Mouse (Mus musculus) liver, embryonic 12.5 days (tissue): Measurements from ENCODE around the gene Ltb4r1. TPM values are rescaled to one million over a fixed set of nuclear protein-coding genes. Genes with fewer than 3 reads are reported as not detected.
A peak's percentile ranks its signal among the peaks of the same experiment; 100 is the strongest.

ENCODE experiments used
- ATAC-seq: fragments of 200-750 bp; cut with Nextera tagmentation; 2 replicates; pipeline ENCODE4 v1.8.0; 2017; ENCODE audit warnings: moderate number of reproducible peaks, mild to moderate bottlenecking, moderate library complexity
- H3K27ac ChIP-seq: fragments of 300-500 bp; sonication (generic); 2 replicates; pipeline ENCODE4 v1.5.1; 2016; ENCODE audit warnings: mild to moderate bottlenecking
- H3K27me3 ChIP-seq: fragments of 300-500 bp; sonication (generic); replicated peaks from 2 replicates; pipeline ENCODE4 v1.6.1; 2016; ENCODE audit warnings: mild to moderate bottlenecking, moderate library complexity
- H3K36me3 ChIP-seq: fragments of 300-500 bp; sonication (generic); 2 replicates; pipeline ENCODE4 v1.6.1; 2016; ENCODE audit warnings: mild to moderate bottlenecking, moderate library complexity
- H3K4me1 ChIP-seq: fragments of 300-500 bp; sonication (generic); 2 replicates; pipeline ENCODE4 v1.6.1; 2016
- H3K4me2 ChIP-seq: fragments of 300-500 bp; sonication (generic); 2 replicates; pipeline ENCODE4 v1.6.1; 2016; ENCODE audit warnings: mild to moderate bottlenecking, moderate library complexity
- H3K4me3 ChIP-seq: fragments of 300-500 bp; sonication (generic); 2 replicates; pipeline ENCODE4 v1.5.1; 2016; ENCODE audit warnings: mild to moderate bottlenecking, moderate library complexity
- H3K9ac ChIP-seq: fragments of 300-500 bp; sonication (generic); 2 replicates; pipeline ENCODE4 v1.6.1; 2016; ENCODE audit warnings: mild to moderate bottlenecking, moderate library complexity
- H3K9me3 ChIP-seq: fragments of 300-500 bp; sonication (generic); replicated peaks from 2 replicates; pipeline ENCODE4 v1.6.1; 2016; ENCODE audit warnings: mild to moderate bottlenecking, moderate library complexity
- WGBS: fragments of 180-500 bp; shearing (Covaris S2); methylation state at CpG from one replicate; pipeline ENCODE4 v1.1.7; 2016; ENCODE audit not compliant: insufficient replicate concordance; 5-methylcytosine and 5-hydroxymethylcytosine counted together
- polyA plus RNA-seq: library from polyadenylated mRNA; unstranded; fragments of >200 nt; fragmentation: Nextera tagmentation; extraction: Ambion mirVana; gene quantifications from 2 replicates; pipeline ENCODE4 v1.2.1, GENCODE M21; 2016

The Ltb4r1 gene
- polyA plus RNA-seq, 1 experiment from 2014 or later = 3.6 TPM

DNA sequence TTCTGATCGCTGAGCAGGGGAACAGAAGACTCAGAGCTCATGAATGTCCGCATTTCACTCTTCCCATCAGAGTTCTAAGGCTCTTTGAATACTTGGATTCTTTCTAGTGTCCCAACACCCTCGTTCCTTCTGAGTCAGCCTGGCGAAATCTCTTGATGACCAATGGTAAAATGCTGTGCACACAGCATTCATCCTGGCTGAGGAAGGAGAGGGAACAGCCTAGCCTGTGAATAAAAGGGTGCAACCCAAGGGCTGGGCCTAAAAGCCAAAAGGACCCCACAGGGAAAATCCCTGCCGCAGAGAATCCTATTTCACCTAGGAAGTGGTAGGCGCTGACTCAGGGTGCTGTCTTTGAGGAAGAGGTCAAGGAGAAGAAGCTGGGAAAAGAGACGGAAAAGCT lies 35.6 kb upstream of the Ltb4r1 start:
- Histone ChIP-seq H3K27me3 (peaks cover 22% of the 10 kb centered on the region), H3K9ac (no peak overlapping the region)
- 66% methylated on average over 7 of the region's 7 CpGs for WGBS

DNA sequence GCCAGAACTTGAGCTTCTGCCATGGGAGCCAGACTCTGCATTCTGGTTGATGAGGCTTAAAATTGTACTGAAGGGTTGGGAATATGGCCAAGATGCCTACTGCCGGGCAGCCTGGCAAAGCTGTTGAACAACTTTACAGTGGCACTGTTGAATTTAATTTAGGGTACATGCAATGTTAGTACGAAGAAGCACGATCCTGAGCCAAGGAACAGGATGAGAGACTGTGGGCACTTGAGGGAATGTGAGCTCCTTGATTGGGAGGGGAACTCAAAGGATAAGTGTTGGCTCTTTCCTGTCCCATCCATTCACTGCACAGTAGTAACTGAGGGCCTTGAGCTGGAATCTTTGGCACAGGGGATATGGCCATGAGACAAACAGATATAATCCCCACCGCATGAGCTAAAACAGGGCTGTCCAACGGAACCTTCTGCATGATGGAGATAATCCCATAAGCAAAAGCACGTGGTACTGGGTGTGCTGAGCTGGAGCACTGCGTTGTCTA lies 35.2 kb upstream of the Ltb4r1 start:
- Histone ChIP-seq H3K4me1 (peaks cover 5% of the 10 kb centered on the region; the same call in 1 of the 2 replicates), H3K9ac (no peak overlapping the region), H3K27me3 (peaks cover 22% of the 10 kb centered on the region), H3K36me3 (no peaks in the 10 kb centered on the region), H3K27ac (no peak overlapping the region), H3K4me2 (no peak overlapping the region), H3K9me3 (no peaks in the 10 kb centered on the region), H3K4me3 (no peak overlapping the region)
- 58% methylated on average over 7 of the region's 7 CpGs for WGBS
- peak; percentile 49; the same call in 1 of the 2 replicates for ATAC-seq

More for the DNA sequence above, 35.6 kb upstream of the Ltb4r1 start:
- Histone ChIP-seq H3K4me2 (no peak overlapping the region), H3K36me3 (no peaks in the 10 kb centered on the region), H3K4me1 (peaks cover 5% of the 10 kb centered on the region; the same call in 1 of the 2 replicates), H3K4me3 (no peak overlapping the region), H3K9me3 (no peaks in the 10 kb centered on the region), H3K27ac (no peak overlapping the region)
- ATAC-seq = no peak

DNA sequence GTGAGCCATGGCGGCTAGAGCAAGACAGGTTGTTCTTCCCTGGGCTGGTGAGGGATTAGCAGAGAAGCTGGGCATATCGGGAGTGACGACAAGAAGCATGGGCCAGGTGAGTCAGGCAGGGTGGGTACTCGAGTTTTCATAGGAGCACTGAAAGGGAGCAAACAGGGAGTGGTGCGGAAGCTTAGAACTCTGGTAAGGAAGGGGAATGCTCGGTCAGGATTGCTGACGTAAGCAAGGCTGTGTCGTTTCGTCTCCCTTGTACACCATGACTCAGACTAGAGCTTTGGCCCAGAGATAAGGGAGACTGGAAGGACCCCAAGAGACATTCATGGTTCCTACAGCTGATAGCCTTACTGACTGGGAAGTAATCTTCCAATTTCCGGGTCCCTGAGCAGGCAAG lies 31.9 kb upstream of the Ltb4r1 start:
- ATAC-seq = no peak
- H3K4me2 ChIP-seq = no peak overlapping the region
- 58% methylated on average over 10 of the region's 10 CpGs for WGBS
- H3K9ac ChIP-seq = no peak overlapping the region
- H3K9me3 ChIP-seq = no peaks in the 10 kb centered on the region
- H3K27ac ChIP-seq = no peak overlapping the region
- no peak overlapping the region for H3K4me3 ChIP-seq
- H3K4me1 ChIP-seq = peaks cover under 1% of the 10 kb centered on the region; the same call in 1 of the 2 replicates
- peaks cover 18% of the 10 kb centered on the region for H3K27me3 ChIP-seq
- peaks cover 6% of the 10 kb centered on the region; the same call in 1 of the 2 replicates for H3K36me3 ChIP-seq

DNA sequence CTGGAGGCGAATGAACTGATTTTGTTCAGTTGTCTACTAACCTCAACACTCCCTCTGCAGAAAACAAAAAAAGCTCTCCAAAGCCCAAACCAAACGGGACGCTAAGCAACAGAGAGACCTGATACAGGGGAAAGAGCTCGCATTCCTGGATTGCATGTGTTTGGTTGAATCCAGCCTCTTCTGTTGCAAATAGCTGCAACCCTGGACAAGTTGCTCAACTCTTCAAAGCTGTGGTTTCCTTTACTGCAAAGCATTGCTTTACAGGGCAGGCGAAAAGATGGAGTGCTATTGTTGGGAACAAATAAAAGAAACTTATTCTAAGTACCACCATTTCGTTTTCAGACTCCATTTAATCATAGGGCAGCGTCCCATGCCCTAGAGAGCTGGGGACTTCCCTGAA lies 30.9 kb upstream of the Ltb4r1 start:
- no peak overlapping the region for H3K27ac ChIP-seq
- no peak overlapping the region for H3K9ac ChIP-seq
- no peak overlapping the region for H3K4me2 ChIP-seq
- no peak overlapping the region for H3K4me3 ChIP-seq
- H3K36me3 ChIP-seq = peaks cover 14% of the 10 kb centered on the region; the same call in 1 of the 2 replicates
- ATAC-seq = no peak
- no peaks in the 10 kb centered on the region for H3K9me3 ChIP-seq
- H3K4me1 ChIP-seq = no peaks in the 10 kb centered on the region
- peaks cover 18% of the 10 kb centered on the region for H3K27me3 ChIP-seq
- WGBS = 65% methylated on average over 7 of the region's 7 CpGs

DNA sequence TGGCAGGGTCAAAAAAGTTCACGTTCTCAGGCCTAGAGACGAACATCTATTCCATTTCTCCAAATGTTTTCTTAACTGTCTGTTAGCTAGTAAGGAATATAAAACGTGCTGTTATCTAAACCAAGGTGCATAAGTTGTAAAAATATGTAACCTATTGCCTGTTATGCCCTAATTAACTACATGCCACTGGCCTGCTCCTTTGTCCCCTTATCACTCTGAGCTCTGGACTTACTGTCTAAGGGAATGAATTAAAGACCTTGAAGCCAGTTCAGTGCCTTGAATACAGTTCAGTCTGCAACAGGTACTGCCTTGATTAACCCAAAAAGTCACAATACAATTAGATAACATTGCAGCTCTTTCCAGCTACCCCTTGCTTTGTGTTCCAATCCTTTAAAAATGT lies 30.4 kb upstream of the Ltb4r1 start:
- peaks cover 15% of the 10 kb centered on the region for H3K27me3 ChIP-seq
- no peak overlapping the region for H3K4me3 ChIP-seq
- H3K36me3 ChIP-seq = peaks cover 19% of the 10 kb centered on the region
- no peak overlapping the region for H3K4me2 ChIP-seq
- no peak overlapping the region for H3K9ac ChIP-seq
- H3K4me1 ChIP-seq = no peaks in the 10 kb centered on the region
- no peak for ATAC-seq
- H3K27ac ChIP-seq = no peak overlapping the region
- whole genome bisulfite sequencing = 56% methylated on average over 3 of the region's 3 CpGs
- H3K9me3 ChIP-seq = no peaks in the 10 kb centered on the region

DNA sequence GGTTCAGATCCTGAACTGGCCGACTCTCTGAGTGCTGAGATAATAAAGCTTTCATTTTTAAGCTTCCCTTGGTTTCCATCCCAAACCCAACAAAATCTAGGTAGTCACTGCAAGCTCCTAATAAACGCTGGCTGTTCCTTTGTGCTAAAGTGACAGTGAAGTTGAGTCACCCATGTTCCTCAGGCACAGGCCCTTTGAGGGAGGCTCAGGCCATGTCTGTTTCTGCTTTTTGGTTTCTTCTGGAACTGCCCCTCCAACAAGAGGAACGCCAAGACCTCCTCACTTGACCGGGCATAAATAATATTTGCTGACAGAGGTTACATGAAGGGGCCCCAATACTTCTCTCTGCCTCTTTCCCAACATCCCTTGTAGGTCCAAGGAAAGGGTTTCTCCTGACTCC lies 30.0 kb upstream of the Ltb4r1 start:
- no peak overlapping the region for H3K27ac ChIP-seq
- H3K27me3 ChIP-seq = peaks cover 11% of the 10 kb centered on the region

DNA sequence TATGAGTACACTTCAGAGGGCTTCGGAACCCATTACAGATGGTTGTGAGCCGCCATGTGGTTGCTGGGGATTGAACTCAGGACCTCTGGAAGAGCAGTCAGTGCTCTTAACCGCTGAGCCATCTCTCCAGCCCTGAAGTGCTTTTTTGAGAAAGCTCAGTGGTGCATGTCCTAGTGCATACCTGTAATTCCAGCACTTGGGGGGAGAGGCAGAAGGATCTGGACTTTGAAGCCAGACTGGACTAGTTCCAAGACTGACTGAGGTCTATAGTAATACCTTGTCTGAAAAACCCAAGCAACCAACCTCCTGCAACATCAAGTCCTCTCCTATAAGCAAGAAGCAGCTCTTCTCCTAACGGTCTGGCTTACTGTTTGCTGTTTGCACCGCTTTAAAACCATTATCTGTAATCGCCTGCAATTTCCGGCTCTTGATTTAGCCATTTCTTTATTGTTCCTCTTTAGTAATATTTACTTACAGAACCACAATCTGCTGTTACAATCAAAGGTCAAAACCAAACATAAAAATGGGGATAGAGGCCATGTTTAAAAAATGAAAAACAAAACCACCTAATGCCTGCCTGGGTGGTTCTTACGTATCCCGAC lies 28.6 kb upstream of the Ltb4r1 start:
- no peaks in the 10 kb centered on the region for H3K9me3 ChIP-seq
- no peak for ATAC-seq
- H3K36me3 ChIP-seq = peaks cover 30% of the 10 kb centered on the region
- H3K9ac ChIP-seq = no peak overlapping the region
- H3K4me3 ChIP-seq = no peak overlapping the region
- peaks cover 4% of the 10 kb centered on the region; the same call in 1 of the 2 replicates for H3K27me3 ChIP-seq
- H3K4me2 ChIP-seq = no peak overlapping the region
- H3K4me1 ChIP-seq = no peaks in the 10 kb centered on the region
- no peak overlapping the region for H3K27ac ChIP-seq
- 70% methylated on average over 9 of the region's 9 CpGs for WGBS

More for the DNA sequence above, 30.0 kb upstream of the Ltb4r1 start:
- Histone ChIP-seq H3K4me3 (no peak overlapping the region), H3K9me3 (no peaks in the 10 kb centered on the region), H3K9ac (no peak overlapping the region), H3K4me2 (no peak overlapping the region), H3K4me1 (no peaks in the 10 kb centered on the region), H3K36me3 (peaks cover 23% of the 10 kb centered on the region)
- 63% methylated on average over 4 of the region's 4 CpGs for WGBS
- ATAC-seq = no peak

DNA sequence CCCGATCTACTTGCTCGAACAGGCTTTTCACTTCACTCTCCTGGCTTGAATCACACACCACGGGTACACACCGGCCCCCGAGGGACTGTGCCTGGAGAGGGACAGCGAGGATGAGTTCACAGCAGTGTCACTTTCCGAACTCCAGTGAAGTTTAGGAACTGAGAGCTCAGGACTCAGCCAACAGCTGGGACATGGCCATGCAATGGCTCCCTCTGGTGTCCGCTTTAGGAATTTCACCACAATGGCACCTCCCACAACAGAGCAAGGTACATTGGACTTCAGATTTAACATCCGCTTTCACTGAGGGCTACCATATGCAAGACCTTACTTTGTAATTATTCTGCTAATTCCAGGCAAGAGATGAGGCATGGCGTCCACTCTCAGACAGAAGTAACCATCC lies 22.1 kb upstream of the Ltb4r1 start:
- peak; percentile 50; the same call in 1 of the 2 replicates for ATAC-seq
- Histone ChIP-seq H3K9me3 (no peaks in the 10 kb centered on the region), H3K27ac (no peak overlapping the region), H3K4me2 (0 out of 2 replicates have a peak overlapping the region, but pooled peaks have one; percentile 18), H3K27me3 (no peaks in the 10 kb centered on the region), H3K9ac (no peak overlapping the region; the same call in 1 of the 2 replicates), H3K4me3 (no peak overlapping the region), H3K36me3 (peaks cover 51% of the 10 kb centered on the region), H3K4me1 (peaks cover 38% of the 10 kb centered on the region)
- WGBS = 20% methylated on average over 10 of the region's 10 CpGs

DNA sequence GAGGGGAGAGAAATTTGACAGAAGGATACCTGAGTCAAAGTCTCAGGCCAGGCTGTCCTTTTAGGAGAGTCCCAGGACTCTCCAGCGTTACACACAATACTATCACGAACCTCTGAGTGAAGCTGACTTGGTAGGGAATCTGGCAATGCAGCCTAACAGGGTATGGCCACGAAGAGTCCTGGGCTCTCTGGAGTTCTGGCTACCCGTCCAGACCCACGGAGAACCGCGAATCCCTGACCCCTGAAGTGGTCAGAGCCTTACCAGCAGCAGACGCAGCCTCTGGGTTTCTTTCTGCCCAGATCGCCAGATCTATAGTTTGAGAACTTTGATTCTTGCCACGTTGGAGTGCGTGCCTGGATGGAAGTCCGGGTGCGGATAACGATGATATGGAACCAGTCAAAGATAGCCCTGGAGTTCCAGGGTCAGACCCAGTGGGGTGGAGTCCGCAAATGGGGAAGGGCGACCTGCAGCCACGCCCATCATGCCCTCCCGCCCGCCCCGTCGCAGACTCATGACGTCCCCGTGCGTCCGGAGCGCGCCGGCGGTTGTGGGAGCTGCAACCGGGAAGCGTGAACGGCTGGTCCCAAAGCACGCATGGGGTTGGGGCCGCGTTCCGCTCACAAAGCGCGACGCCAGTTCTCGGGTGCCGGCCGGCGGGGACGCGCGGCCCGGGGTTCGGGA lies 20.4 kb upstream of the Ltb4r1 start, which contains the start of the genes Dhrs1 and Nop9:
Gene Dhrs1 (minus strand): TSS at position 511 of the 681 bp plus-strand sequence.
Gene Nop9 (plus strand): TSS at position 514 of the 681 bp plus-strand sequence.
- Histone ChIP-seq H3K27me3 (no peaks in the 10 kb centered on the region), H3K36me3 (peaks cover 53% of the 10 kb centered on the region), H3K4me3 (peak within 1 kb of the TSS; percentile 92), H3K4me1 (peaks cover 38% of the 10 kb centered on the region), H3K27ac (peak within 1 kb of the TSS; percentile 83), H3K9ac (peak within 1 kb of the TSS; percentile 89), H3K9me3 (no peaks in the 10 kb centered on the region), H3K4me2 (peak within 1 kb of the TSS; percentile 97)
- ATAC-seq = peak; percentile 87
- 1% methylated on average over 47 of the region's 48 CpGs for WGBS

DNA sequence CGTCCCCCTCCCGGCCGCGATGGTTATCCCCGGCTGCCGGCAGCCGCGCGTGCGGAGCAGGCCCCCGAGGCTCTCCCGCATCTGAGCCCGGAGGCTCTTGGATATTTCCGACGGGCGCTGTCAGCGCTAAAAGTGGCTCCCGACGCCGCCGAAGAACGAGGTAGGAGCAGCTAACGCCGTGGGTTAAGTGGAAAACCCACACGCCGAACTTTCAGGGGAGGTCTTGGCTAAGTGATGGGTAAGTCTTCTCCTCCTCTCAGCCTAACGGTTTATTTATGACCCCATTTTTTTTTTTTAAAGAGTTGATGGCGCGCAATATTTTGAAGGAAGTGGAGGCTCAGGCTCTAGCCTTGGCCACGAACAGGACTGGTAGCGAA lies 19.9 kb upstream of the Ltb4r1 start:
- Histone ChIP-seq H3K4me3 (peak overlapping the region; percentile 92), H3K36me3 (peaks cover 53% of the 10 kb centered on the region), H3K4me1 (peaks cover 38% of the 10 kb centered on the region), H3K27me3 (no peaks in the 10 kb centered on the region), H3K9me3 (no peaks in the 10 kb centered on the region), H3K27ac (peak overlapping the region; percentile 83), H3K9ac (peak overlapping the region; percentile 89), H3K4me2 (peak overlapping the region; percentile 97)
- 2% methylated on average over 31 of the region's 31 CpGs for WGBS
- ATAC-seq = no peak

DNA sequence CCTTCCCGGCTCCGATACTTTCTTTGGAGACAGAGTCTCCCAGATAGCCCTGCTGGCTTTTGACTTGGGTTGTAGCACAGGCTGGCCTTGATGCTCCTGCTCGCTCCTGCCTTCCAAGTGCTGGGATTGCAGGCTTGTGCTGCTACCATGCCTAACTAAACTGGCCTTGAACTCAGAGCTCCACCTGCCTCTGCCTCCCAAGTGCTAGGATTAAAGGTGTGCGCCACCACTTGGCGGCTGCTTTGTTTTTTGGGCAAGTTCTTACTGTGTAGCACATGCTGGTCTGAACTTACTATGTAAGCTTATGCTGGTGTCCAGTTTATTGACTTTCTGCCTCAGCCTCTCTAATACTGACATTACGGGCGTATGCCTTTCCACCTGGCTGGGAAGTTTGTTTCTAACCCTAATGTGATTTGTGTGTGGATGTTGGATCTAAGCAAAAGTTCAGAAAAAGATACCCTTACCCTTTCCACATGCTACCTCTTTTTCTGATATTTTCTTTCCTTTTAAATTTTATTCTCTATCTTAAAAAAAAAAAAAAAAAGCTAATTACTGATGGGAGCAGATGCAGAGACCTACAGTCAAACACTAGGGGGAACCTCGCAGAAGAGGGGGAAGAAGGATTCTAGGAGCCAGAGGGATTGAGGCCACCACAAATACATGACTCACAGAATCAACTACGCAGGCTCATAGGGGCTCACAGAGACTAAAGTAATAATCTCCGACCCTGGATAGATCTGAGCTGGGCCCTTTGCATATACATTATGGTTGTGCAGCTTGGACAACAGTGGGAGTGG lies 18.5 kb upstream of the Ltb4r1 start:
- Histone ChIP-seq H3K27ac (no peak overlapping the region; the same call in 1 of the 2 replicates), H3K9ac (peak overlapping the region; percentile 89), H3K4me2 (peak overlapping the region; percentile 97), H3K4me1 (peaks cover 38% of the 10 kb centered on the region), H3K36me3 (peaks cover 61% of the 10 kb centered on the region), H3K4me3 (peak overlapping the region; percentile 92), H3K27me3 (no peaks in the 10 kb centered on the region), H3K9me3 (no peaks in the 10 kb centered on the region)
- 77% methylated on average over 10 of the region's 10 CpGs for WGBS
- ATAC-seq = no peak
